9 mouse cellular contexts compared by ENCODE assay signal in genomic region chr13:114838535-114838990, GRCm38 (mm10). TPM values are rescaled to one million over a fixed set of nuclear protein-coding genes. Genes with fewer than 3 reads are reported as not detected.
DNase-seq lines count a peak whose midpoint lies in the region; ATAC-seq and TF ChIP-seq lines count a peak whose summit lies in the region.
"Had no signal": no experiment of that assay in that cellular context is flagged by ENCODE, and none has a peak within 500 bp of the region (broad histone marks: within the 10 kb centered on the region; RNA-seq: fewer than 3 reads in every experiment).

No protein-coding gene starts in this region.

- H3K4me1 ChIP-seq in hindbrain, embryonic 11.5 days (replicated peaks; ENCODE audit: control insufficient read depth, insufficient read depth, low read length), result no peaks in the 10 kb centered on the region
- no peaks in the 10 kb centered on the region; the same call in 1 of the 2 replicates for H3K4me1 ChIP-seq in liver, postnatal 0 days (ENCODE audit: insufficient read depth)

- TF ChIP-seq EP300 in liver, postnatal 0 days (IDR thresholded peaks at IDR 0.05; ENCODE audit: low read depth), result peak; percentile 25; the same call in 1 of the 2 replicates

- no peaks in the 10 kb centered on the region for H3K27me3 ChIP-seq in hindbrain, embryonic 11.5 days (ENCODE audit: control insufficient read depth, insufficient read depth, low read length)
- no peaks in the 10 kb centered on the region for H3K27me3 ChIP-seq in liver, postnatal 0 days (ENCODE audit: insufficient read depth, low read length)
- H3K27me3 ChIP-seq: CH12.LX had no signal

- no peaks in the 10 kb centered on the region for H3K36me3 ChIP-seq in hindbrain, embryonic 11.5 days (ENCODE audit: control insufficient read depth, insufficient read depth, low read length)
- H3K36me3 ChIP-seq in liver, postnatal 0 days (replicated peaks; ENCODE audit: insufficient read depth, low read length), result peaks cover 3% of the 10 kb centered on the region; the same call in 1 of the 2 replicates

- no peak overlapping the region for H3K4me3 ChIP-seq in hindbrain, embryonic 11.5 days (ENCODE audit: low read depth, low read length)
- H3K4me3 ChIP-seq in liver, postnatal 0 days (ENCODE audit: low read depth, low read length), result no peak overlapping the region

- TF ChIP-seq CTCF in liver, postnatal 0 days (IDR thresholded peaks at IDR 0.05; ENCODE audit: low read depth), result no peak

- peak; percentile 35 to 63 for DNase-seq in urinary bladder, postnatal 4 days (ENCODE audit: low spot score in 2 of 2)
- DNase-seq in urinary bladder, postnatal 10 days (ENCODE audit: low spot score), result no peak
- peak; percentile 33 to 48 for DNase-seq in frontal cortex, postnatal 14 days (ENCODE audit: low spot score in 2 of 2)
- DNase-seq in hindbrain, embryonic 11.5 days (ENCODE audit: low spot score), result no peak
- peak; percentile 63 to 66 for DNase-seq in layer of hippocampus, adult 8-10 months (ENCODE audit: low spot score in 2 of 2)
- peak; percentile 81 for DNase-seq in liver, postnatal 0 days
- DNase-seq in right cerebral cortex, postnatal 10 days (ENCODE audit: low spot score in 2 of 2), result peak; percentile 79
- DNase-seq in c-Kit-positive CD71-positive TER-119-positive erythroid progenitor cells, embryonic 14.5 days (ENCODE audit: low spot score), result no peak

- 61% methylated on average over 5 of the region's 5 CpGs for WGBS in hindbrain, embryonic 11.5 days
- WGBS in liver, postnatal 0 days (ENCODE audit: insufficient replicate concordance), result 53% methylated on average over 5 of the region's 5 CpGs

- no peaks in the 10 kb centered on the region for H3K9me3 ChIP-seq in hindbrain, embryonic 11.5 days (ENCODE audit: control insufficient read depth, low read length)
- H3K9me3 ChIP-seq in liver, postnatal 0 days (ENCODE audit: low read length), result no peaks in the 10 kb centered on the region

- ATAC-seq in hindbrain, embryonic 11.5 days (ENCODE audit: low FRiP score), result peak; percentile 53; the same call in 1 of the 2 replicates
- peak; percentile 86 for ATAC-seq in liver, postnatal 0 days

- no peak overlapping the region for H3K27ac ChIP-seq in hindbrain, embryonic 11.5 days (ENCODE audit: low read depth, low read length)
- H3K27ac ChIP-seq in liver, postnatal 0 days (ENCODE audit: low read depth), result peak overlapping the region; percentile 58

- no peak overlapping the region for H3K9ac ChIP-seq in hindbrain, embryonic 11.5 days (ENCODE audit: low read depth, low read length)
- H3K9ac ChIP-seq in liver, postnatal 0 days (replicated peaks), result no peak overlapping the region

- no peak overlapping the region for H3K4me2 ChIP-seq in hindbrain, embryonic 11.5 days (replicated peaks; ENCODE audit: low read depth, low read length)
- no peak overlapping the region for H3K4me2 ChIP-seq in liver, postnatal 0 days (ENCODE audit: low read depth, low read length)

RNA-seq across cellular contexts. Expression of gene Mocs2, which starts 20.5 kb away (rescaled TPM):
- polyA plus RNA-seq in hindbrain, embryonic 11.5 days (2014; fragmentation: Nextera tagmentation; extraction: Ambion mirVana), result 80.3 and 83.4 TPM in 2 replicates
- 100 to 1,000 TPM in 1 of 4 experiments, 10 to 100 TPM in 3; 75.4 to 105 (median 93.1) TPM for total RNA-seq in layer of hippocampus, adult 8-10 months (2022)
- polyA plus RNA-seq in liver, postnatal 0 days (2015; fragmentation: Nextera tagmentation; extraction: Ambion mirVana), result 178 and 181 TPM in 2 replicates

Comparison
In these comparisons a context has a peak if more than half of its experiments do, and no peak if none do; other contexts are left out.
1. DNase-seq: peak in urinary bladder, postnatal 4 days (2 of 2), frontal cortex, postnatal 14 days (2 of 2), layer of hippocampus, adult 8-10 months (2 of 2), liver, postnatal 0 days (single experiment) and right cerebral cortex, postnatal 10 days (2 of 2); none in urinary bladder, postnatal 10 days (single experiment), hindbrain, embryonic 11.5 days (single experiment) and c-Kit-positive CD71-positive TER-119-positive erythroid progenitor cells, embryonic 14.5 days (single experiment).